Mouse (Mus musculus): Measurements from ENCODE around the gene Abca2. TPM values are rescaled to one million over a fixed set of nuclear protein-coding genes. Genes with fewer than 3 reads are reported as not detected.
A peak's percentile ranks its signal among the peaks of the same experiment; 100 is the strongest.

Gene Abca2
- total and polyA plus RNA-seq, 2 experiments: 11.1 to 48.7 TPM

DNA sequence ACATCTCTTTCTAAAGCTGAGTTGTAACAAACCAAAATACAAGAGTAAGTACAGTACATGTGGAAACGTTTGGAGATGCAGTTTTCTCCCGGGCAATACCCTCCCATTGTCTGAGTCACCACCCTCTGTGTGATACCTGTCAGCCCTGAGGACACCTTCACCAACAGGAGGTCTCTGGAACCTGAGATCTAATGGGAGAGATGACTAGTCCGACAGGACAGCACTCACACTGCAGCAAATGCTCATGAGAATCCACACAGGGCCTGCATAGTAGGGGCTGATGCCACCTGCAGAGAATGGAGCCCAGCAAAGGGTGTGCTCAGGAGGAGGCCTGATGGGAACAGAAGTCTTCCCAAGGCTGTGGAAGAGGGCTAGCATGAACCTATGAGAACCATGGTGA, 32.9 kb downstream of the Abca2 start:
- Histone ChIP-seq H3K9ac (ENCODE audit: low read depth, low read length) (no peak overlapping the region), H3K79me2 (ENCODE audit: control insufficient read depth, insufficient read depth, low read length) (no peaks in the 10 kb centered on the region), H3K4me1 (ENCODE audit: control insufficient read depth, insufficient read depth, low read length) (peaks cover 33% of the 10 kb centered on the region), H3K27me3 (ENCODE audit: control insufficient read depth, insufficient read depth, low read length) (no peaks in the 10 kb centered on the region), H3K4me3 (ENCODE audit: insufficient read depth, low read depth, low read length) (no peak overlapping the region), H3K27ac (replicated peaks; ENCODE audit: insufficient read depth, low read depth, low read length) (peak overlapping the region; percentile 53), H3K36me3 (ENCODE audit: control insufficient read depth, insufficient read depth, low read length) (no peaks in the 10 kb centered on the region; the same call in 1 of the 2 replicates)
- WGBS: 20% methylated on average over 3 of the region's 3 CpGs
- TF ChIP-seq POLR2A (IDR thresholded peaks at IDR 0.05; ENCODE audit: extremely low read depth, insufficient read depth, low read length): no peak
- no peak for TF ChIP-seq CTCF (IDR thresholded peaks at IDR 0.05; ENCODE audit: low read depth, low read length)
- no peak for DNase-seq (ENCODE audit: extremely low read depth, low read depth, low spot score)

DNA sequence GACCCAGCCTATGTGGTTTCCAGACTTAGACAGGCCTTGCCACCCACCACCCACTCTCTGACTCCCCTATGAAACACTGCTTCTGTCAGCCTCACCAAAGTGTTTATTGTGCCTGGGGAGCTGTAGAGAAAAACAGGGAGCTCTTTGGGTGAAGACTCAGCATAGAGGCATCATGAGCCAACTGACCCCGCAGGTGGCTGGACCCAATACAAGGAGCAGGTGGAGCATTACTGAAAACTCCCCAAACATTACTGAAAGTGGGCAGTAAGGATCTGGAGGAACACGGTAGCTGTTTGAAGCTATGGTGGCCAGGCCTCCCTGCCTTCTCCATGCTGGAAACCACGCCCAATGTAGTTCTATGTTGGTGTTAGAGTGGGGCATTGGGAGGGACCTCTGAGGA, 35.1 kb downstream of the Abca2 start:
- WGBS: 90% methylated on average over 3 of the region's 3 CpGs
- Histone ChIP-seq H3K4me1 (ENCODE audit: control insufficient read depth, insufficient read depth, low read length) (peaks cover 30% of the 10 kb centered on the region), H3K4me3 (ENCODE audit: insufficient read depth, low read depth, low read length) (no peak overlapping the region), H3K9ac (ENCODE audit: low read depth, low read length) (no peak overlapping the region), H3K27ac (replicated peaks; ENCODE audit: insufficient read depth, low read depth, low read length) (no peak overlapping the region), H3K27me3 (ENCODE audit: control insufficient read depth, insufficient read depth, low read length) (no peaks in the 10 kb centered on the region), H3K36me3 (ENCODE audit: control insufficient read depth, insufficient read depth, low read length) (no peaks in the 10 kb centered on the region; the same call in 1 of the 2 replicates), H3K79me2 (ENCODE audit: control insufficient read depth, insufficient read depth, low read length) (no peaks in the 10 kb centered on the region)
- TF ChIP-seq CTCF (IDR thresholded peaks at IDR 0.05; ENCODE audit: low read depth, low read length) (no peak), POLR2A (IDR thresholded peaks at IDR 0.05; ENCODE audit: extremely low read depth, insufficient read depth, low read length) (no peak)
- no peak for DNase-seq (ENCODE audit: extremely low read depth, low read depth, low spot score)

DNA sequence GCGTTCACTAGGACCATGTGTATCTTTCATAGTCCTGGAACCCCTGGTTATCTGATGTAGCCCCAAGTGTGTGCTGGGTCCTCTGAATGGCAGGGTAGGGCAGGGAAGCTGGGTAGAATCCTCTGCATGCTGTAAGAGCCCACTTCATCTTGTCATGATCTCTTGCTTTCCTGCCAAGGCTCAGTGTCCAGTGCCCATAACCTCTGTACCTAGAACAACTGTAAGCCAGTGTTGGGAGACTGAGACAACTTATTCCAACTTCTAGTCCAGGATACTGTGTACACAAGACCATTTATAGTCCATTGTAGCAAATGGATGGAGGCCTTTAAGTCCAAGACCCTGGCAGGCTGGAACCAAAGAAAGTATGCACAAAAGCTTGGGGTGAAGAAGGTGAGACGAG, 36.8 kb downstream of the Abca2 start:
- WGBS: 72% methylated on average over 2 of the region's 2 CpGs
- Histone ChIP-seq H3K9ac (ENCODE audit: low read depth, low read length) (no peak overlapping the region), H3K36me3 (ENCODE audit: control insufficient read depth, insufficient read depth, low read length) (no peaks in the 10 kb centered on the region), H3K4me1 (ENCODE audit: control insufficient read depth, insufficient read depth, low read length) (peaks cover 18% of the 10 kb centered on the region), H3K27me3 (ENCODE audit: control insufficient read depth, insufficient read depth, low read length) (no peaks in the 10 kb centered on the region), H3K79me2 (ENCODE audit: control insufficient read depth, insufficient read depth, low read length) (no peaks in the 10 kb centered on the region), H3K27ac (replicated peaks; ENCODE audit: insufficient read depth, low read depth, low read length) (no peak overlapping the region), H3K4me3 (ENCODE audit: insufficient read depth, low read depth, low read length) (no peak overlapping the region)
- TF ChIP-seq CTCF (IDR thresholded peaks at IDR 0.05; ENCODE audit: low read depth, low read length) (no peak), POLR2A (IDR thresholded peaks at IDR 0.05; ENCODE audit: extremely low read depth, insufficient read depth, low read length) (no peak)
- peak; percentile 77 for DNase-seq (ENCODE audit: extremely low read depth, low read depth, low spot score)

DNA sequence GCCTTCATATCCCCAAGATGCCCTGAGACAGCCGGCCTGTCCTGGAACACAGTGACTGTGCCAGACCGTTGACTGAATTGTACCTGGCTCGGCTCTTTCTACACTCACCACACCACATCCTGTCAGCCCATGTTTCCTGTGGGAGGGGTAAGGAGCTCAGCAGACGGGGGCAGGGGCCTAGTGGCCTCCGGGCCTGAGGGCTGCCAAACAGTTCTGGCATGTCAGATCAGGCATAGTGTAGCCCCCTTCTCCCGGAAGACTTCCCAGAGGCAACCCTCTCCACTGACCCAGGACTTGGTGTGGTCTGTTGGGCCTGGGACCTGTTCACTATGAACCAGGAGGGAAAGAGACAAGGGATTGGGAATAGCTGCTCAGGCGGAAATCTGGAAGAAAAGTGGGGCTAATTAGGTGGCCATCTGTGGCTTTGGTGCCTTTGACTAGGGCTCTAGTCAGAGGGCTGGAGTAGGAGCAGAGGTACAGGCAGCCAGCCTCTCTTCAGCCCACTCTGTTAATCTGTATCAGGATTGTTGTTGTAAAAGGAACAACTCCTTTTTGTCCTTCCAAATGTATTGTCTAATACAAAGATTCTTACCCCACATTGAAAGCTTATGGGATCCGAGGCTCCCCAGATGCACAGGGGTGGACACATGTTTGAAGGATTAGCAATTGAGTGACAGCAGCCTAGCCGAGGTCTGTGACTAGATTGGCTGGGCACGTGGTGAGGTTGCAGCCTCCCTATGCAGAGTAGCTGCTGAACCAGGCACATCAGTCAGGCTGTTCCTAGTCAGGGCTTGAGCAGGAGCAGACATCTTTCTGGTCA, 37.5 kb downstream of the Abca2 start:
- WGBS: 70% methylated on average over 10 of the region's 10 CpGs
- peaks cover 16% of the 10 kb centered on the region for H3K4me1 ChIP-seq (ENCODE audit: control insufficient read depth, insufficient read depth, low read length)
- TF ChIP-seq POLR2A (IDR thresholded peaks at IDR 0.05; ENCODE audit: extremely low read depth, insufficient read depth, low read length) (no peak), CTCF (IDR thresholded peaks at IDR 0.05; ENCODE audit: low read depth, low read length) (no peak)
- no peak overlapping the region for H3K9ac ChIP-seq (ENCODE audit: low read depth, low read length)
- H3K4me3 ChIP-seq (ENCODE audit: insufficient read depth, low read depth, low read length): no peak overlapping the region
- no peaks in the 10 kb centered on the region for H3K36me3 ChIP-seq (ENCODE audit: control insufficient read depth, insufficient read depth, low read length)
- no peak for DNase-seq (ENCODE audit: extremely low read depth, low read depth, low spot score)
- H3K27me3 ChIP-seq (ENCODE audit: control insufficient read depth, insufficient read depth, low read length): no peaks in the 10 kb centered on the region
- no peaks in the 10 kb centered on the region for H3K79me2 ChIP-seq (ENCODE audit: control insufficient read depth, insufficient read depth, low read length)
- H3K27ac ChIP-seq (replicated peaks; ENCODE audit: insufficient read depth, low read depth, low read length): no peak overlapping the region

DNA sequence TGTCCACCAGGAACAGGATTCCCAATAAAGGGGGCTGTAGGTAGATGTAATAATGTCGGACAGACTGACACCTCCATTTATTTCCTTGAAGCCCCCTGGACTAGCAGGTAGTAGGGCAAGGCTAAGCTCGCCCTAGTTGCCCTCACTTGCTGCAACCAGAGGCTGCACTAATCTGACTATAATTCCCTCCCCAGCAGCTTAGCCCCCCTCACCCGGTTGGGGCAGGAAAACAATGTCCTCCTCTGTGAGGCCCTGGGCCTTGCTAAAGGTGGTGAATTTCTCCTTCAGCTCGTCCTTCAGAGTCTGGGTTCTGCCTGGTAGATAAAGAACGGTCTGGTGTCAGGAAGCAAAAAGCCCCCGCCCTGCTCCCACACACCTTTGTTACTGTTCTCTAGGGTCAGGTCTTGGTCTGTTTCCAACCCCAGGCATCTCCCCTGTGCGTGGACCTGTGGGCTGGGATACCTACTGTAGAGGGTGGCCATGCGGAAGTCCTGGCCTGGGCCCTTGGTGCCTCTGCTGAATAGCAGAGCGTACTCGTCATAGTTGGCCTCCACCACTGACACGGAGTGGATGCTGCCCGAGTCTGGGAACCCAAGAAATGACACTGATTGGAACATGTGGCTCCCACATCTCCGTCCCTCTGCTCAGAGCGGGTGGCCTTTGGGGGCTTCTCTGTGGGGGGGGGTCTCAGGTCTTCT, 39.3 kb downstream of the Abca2 start:
- TF ChIP-seq CTCF (IDR thresholded peaks at IDR 0.05; ENCODE audit: low read depth, low read length) (no peak), POLR2A (IDR thresholded peaks at IDR 0.05; ENCODE audit: extremely low read depth, insufficient read depth, low read length) (no peak)
- no peak for DNase-seq (ENCODE audit: extremely low read depth, low read depth, low spot score)
- 89% methylated on average over 14 of the region's 14 CpGs for WGBS

More for the DNA sequence above, 39.3 kb downstream of the Abca2 start:
- Histone ChIP-seq H3K4me1 (ENCODE audit: control insufficient read depth, insufficient read depth, low read length) (peaks cover 9% of the 10 kb centered on the region), H3K27ac (replicated peaks; ENCODE audit: insufficient read depth, low read depth, low read length) (no peak overlapping the region), H3K27me3 (ENCODE audit: control insufficient read depth, insufficient read depth, low read length) (no peaks in the 10 kb centered on the region), H3K9ac (ENCODE audit: low read depth, low read length) (no peak overlapping the region), H3K4me3 (ENCODE audit: insufficient read depth, low read depth, low read length) (no peak overlapping the region), H3K79me2 (ENCODE audit: control insufficient read depth, insufficient read depth, low read length) (no peaks in the 10 kb centered on the region), H3K36me3 (ENCODE audit: control insufficient read depth, insufficient read depth, low read length) (no peaks in the 10 kb centered on the region)
